Mouse (Mus musculus): ENCODE measurements around the gene Usp6nl. TPM values are rescaled to one million over a fixed set of nuclear protein-coding genes. Genes with fewer than 3 reads are reported as not detected.

The Usp6nl gene
- total RNA-seq, 2 experiments from 2014 or later, result 8.3 to 9.7 TPM

GRCm38 (mm10) chr2:6405059-6406033, 82.9 kb downstream of the Usp6nl start:
- ATAC-seq (replicated peaks; ENCODE audit: poor library complexity, severe bottlenecking), result peak; percentile 97

GRCm38 (mm10) chr2:6407711-6408110, 85.2 kb downstream of the Usp6nl start:
- ATAC-seq (replicated peaks; ENCODE audit: poor library complexity, severe bottlenecking), result no peak

GRCm38 (mm10) chr2:6412645-6413044, 90.2 kb downstream of the Usp6nl start:
- ATAC-seq (replicated peaks; ENCODE audit: poor library complexity, severe bottlenecking), result no peak

- no peak for ATAC-seq (replicated peaks; ENCODE audit: poor library complexity, severe bottlenecking)
These were observed 91.3 kb downstream of the Usp6nl start for GRCm38 (mm10) chr2:6413723-6414122.

GRCm38 (mm10) chr2:6414400-6414799, 91.9 kb downstream of the Usp6nl start:
- no peak for ATAC-seq (replicated peaks; ENCODE audit: poor library complexity, severe bottlenecking)

GRCm38 (mm10) chr2:6417158-6417557, 94.7 kb downstream of the Usp6nl start:
- ATAC-seq (replicated peaks; ENCODE audit: poor library complexity, severe bottlenecking), result no peak

GRCm38 (mm10) chr2:6423661-6424550, 101.4 kb downstream of the Usp6nl start:
- no peak for ATAC-seq (replicated peaks; ENCODE audit: poor library complexity, severe bottlenecking)

GRCm38 (mm10) chr2:6424851-6425250, 102.4 kb downstream of the Usp6nl start:
- ATAC-seq (replicated peaks; ENCODE audit: poor library complexity, severe bottlenecking), result no peak

GRCm38 (mm10) chr2:6436085-6436950, 113.9 kb downstream of the Usp6nl start:
- ATAC-seq (replicated peaks; ENCODE audit: poor library complexity, severe bottlenecking), result peak; percentile 90

- ATAC-seq (replicated peaks; ENCODE audit: poor library complexity, severe bottlenecking), result no peak; the same call in 1 of the 2 replicates
These were observed 119.2 kb downstream of the Usp6nl start for GRCm38 (mm10) chr2:6441688-6442087.

- peak; percentile 92 for ATAC-seq (replicated peaks; ENCODE audit: poor library complexity, severe bottlenecking)
These were observed 119.8 kb downstream of the Usp6nl start for GRCm38 (mm10) chr2:6442302-6442701.

- no peak for ATAC-seq (replicated peaks; ENCODE audit: poor library complexity, severe bottlenecking)
These were observed 121.5 kb downstream of the Usp6nl start for GRCm38 (mm10) chr2:6444015-6444414.

- ATAC-seq (replicated peaks; ENCODE audit: poor library complexity, severe bottlenecking), result no peak
These were observed 122.3 kb downstream of the Usp6nl start for GRCm38 (mm10) chr2:6444723-6445169.

GRCm38 (mm10) chr2:6445858-6446257, 123.4 kb downstream of the Usp6nl start:
- ATAC-seq (replicated peaks; ENCODE audit: poor library complexity, severe bottlenecking), result no peak

GRCm38 (mm10) chr2:6448880-6449279, 126.4 kb downstream of the Usp6nl start:
- peak; percentile 41; the same call in 1 of the 2 replicates for ATAC-seq (replicated peaks; ENCODE audit: poor library complexity, severe bottlenecking)

GRCm38 (mm10) chr2:6449656-6450055, 127.2 kb downstream of the Usp6nl start:
- no peak for ATAC-seq (replicated peaks; ENCODE audit: poor library complexity, severe bottlenecking)

GRCm38 (mm10) chr2:6450544-6450943, 128.1 kb downstream of the Usp6nl start:
- no peak for ATAC-seq (replicated peaks; ENCODE audit: poor library complexity, severe bottlenecking)

GRCm38 (mm10) chr2:6454941-6455516, 132.6 kb downstream of the Usp6nl start:
- no peak for ATAC-seq (replicated peaks; ENCODE audit: poor library complexity, severe bottlenecking)

- ATAC-seq (replicated peaks; ENCODE audit: poor library complexity, severe bottlenecking), result peak; percentile 26; the same call in 1 of the 2 replicates
These were observed 137.0 kb downstream of the Usp6nl start for GRCm38 (mm10) chr2:6459282-6460047.
